ENCODE assay signal across 8 mouse cellular contexts in genomic region chr15:89140659-89141252, GRCm38 (mm10). TPM values are rescaled to one million over a fixed set of nuclear protein-coding genes. Genes with fewer than 3 reads are reported as not detected.
DNase-seq lines count a peak whose midpoint lies in the region; ATAC-seq and TF ChIP-seq lines count a peak whose summit lies in the region.

Gene Mapk12 (minus strand): TSS chr15:89140703.

- H3K4me1 ChIP-seq in ES-Bruce4 (ENCODE audit: control insufficient read depth, insufficient read depth, low read length) = no peaks in the 10 kb centered on the region
- H3K4me1 ChIP-seq in embryonic facial prominence, embryonic 14.5 days (ENCODE audit: control insufficient read depth, insufficient read depth, low read length) = peaks cover 7% of the 10 kb centered on the region; the same call in 1 of the 2 replicates
- peaks cover 24 to 25% of the 10 kb centered on the region in 2 experiments for H3K4me1 ChIP-seq in heart, embryonic 14.5 days (ENCODE audit: control insufficient read depth in 2 of 2, insufficient read depth in 2 of 2, low read length in 2 of 2)

- H3K9ac ChIP-seq in ES-Bruce4 (ENCODE audit: low read depth, poor library complexity, severe bottlenecking) = peak within 1 kb of the TSS; percentile 81
- H3K9ac ChIP-seq in embryonic facial prominence, embryonic 14.5 days (ENCODE audit: low read depth, low read length) = peak within 1 kb of the TSS; percentile 62
- H3K9ac ChIP-seq in heart, embryonic 14.5 days (ENCODE audit: low read length) = peak within 1 kb of the TSS; percentile 74

- peak within 1 kb of the TSS; percentile 71 for H3K4me3 ChIP-seq in ES-Bruce4 (ENCODE audit: low read depth, low read length)
- peak within 1 kb of the TSS; percentile 49 for H3K4me3 ChIP-seq in embryonic facial prominence, embryonic 14.5 days (ENCODE audit: low read depth, low read length)
- H3K4me3 ChIP-seq in heart, embryonic 14.5 days (ENCODE audit: control insufficient read depth in 1 of 2, insufficient read depth in 1 of 2, low read depth in 1 of 2, low read length in 2 of 2) = peak within 1 kb of the TSS; percentile 63 to 68

- H3K27me3 ChIP-seq in ES-Bruce4 (ENCODE audit: control insufficient read depth, insufficient read depth, low read length, poor library complexity, severe bottlenecking) = no peaks in the 10 kb centered on the region
- peaks cover 47% of the 10 kb centered on the region for H3K27me3 ChIP-seq in embryonic facial prominence, embryonic 14.5 days (replicated peaks; ENCODE audit: control insufficient read depth, insufficient read depth, low read length)
- peaks cover 33% of the 10 kb centered on the region for H3K27me3 ChIP-seq in heart, embryonic 14.5 days (ENCODE audit: control insufficient read depth, insufficient read depth, low read length)

- H3K27ac ChIP-seq in ES-Bruce4 (ENCODE audit: insufficient read depth, low read length) = peak within 1 kb of the TSS; percentile 55; the same call in 1 of the 2 replicates
- peak within 1 kb of the TSS; percentile 33 for H3K27ac ChIP-seq in embryonic facial prominence, embryonic 14.5 days (replicated peaks; ENCODE audit: low read depth, low read length)
- H3K27ac ChIP-seq in heart, embryonic 14.5 days (replicated peaks in 1 of 2; ENCODE audit: control insufficient read depth in 1 of 2, insufficient read depth in 1 of 2, low read depth in 2 of 2, low read length in 2 of 2) = no peak within 1 kb of the TSS

- no peaks in the 10 kb centered on the region for H3K36me3 ChIP-seq in ES-Bruce4 (ENCODE audit: control insufficient read depth, insufficient read depth, low read length, poor library complexity, severe bottlenecking)
- H3K36me3 ChIP-seq in embryonic facial prominence, embryonic 14.5 days (ENCODE audit: control insufficient read depth, insufficient read depth, low read length) = no peaks in the 10 kb centered on the region
- no peaks in the 10 kb centered on the region for H3K36me3 ChIP-seq in heart, embryonic 14.5 days (ENCODE audit: control insufficient read depth, insufficient read depth, low read length)

- H3K4me2 ChIP-seq in embryonic facial prominence, embryonic 14.5 days (ENCODE audit: low read depth, low read length) = peak within 1 kb of the TSS; percentile 93
- H3K4me2 ChIP-seq in heart, embryonic 14.5 days (ENCODE audit: low read length) = peak within 1 kb of the TSS; percentile 99

- WGBS in embryonic facial prominence, embryonic 14.5 days = 2% methylated on average over 21 of the region's 21 CpGs
- WGBS in heart, embryonic 14.5 days = 1% methylated on average over 19 of the region's 21 CpGs

- no peak for DNase-seq in adrenal gland, adult 8-10 months
- peak; percentile 51 for DNase-seq in embryonic facial prominence, embryonic 14.5 days (ENCODE audit: low spot score)
- peak; percentile 78 for DNase-seq in kidney, postnatal 10 days
- peak; percentile 66 to 81 for DNase-seq in lung, postnatal 4 days
- peak; percentile 55 for DNase-seq in yolk sac, embryonic 10.5 days (ENCODE audit: low spot score)
- no peak for DNase-seq in spleen, postnatal 14 days (ENCODE audit: low spot score in 2 of 2)

- peak; percentile 80 for ATAC-seq in embryonic facial prominence, embryonic 14.5 days (ENCODE audit: low read depth)
- ATAC-seq in heart, embryonic 14.5 days (ENCODE audit: insufficient number of reproducible peaks, insufficient read depth, low FRiP score, low read depth) = peak; percentile 70

- no peaks in the 10 kb centered on the region for H3K9me3 ChIP-seq in ES-Bruce4 (replicated peaks; ENCODE audit: control insufficient read depth, insufficient read depth, low read length, poor library complexity, severe bottlenecking)
- no peaks in the 10 kb centered on the region for H3K9me3 ChIP-seq in embryonic facial prominence, embryonic 14.5 days (ENCODE audit: control insufficient read depth, low read length)
- no peaks in the 10 kb centered on the region for H3K9me3 ChIP-seq in heart, embryonic 14.5 days (ENCODE audit: control insufficient read depth, low read length)

- no peak for TF ChIP-seq EP300 in ES-Bruce4 (IDR thresholded peaks at IDR 0.05; ENCODE audit: insufficient read depth, low read depth, low read length)

- no peak for TF ChIP-seq CTCF in ES-Bruce4 (IDR thresholded peaks at IDR 0.05; ENCODE audit: low read depth, low read length)

- no peak for TF ChIP-seq POLR2A in ES-Bruce4 (IDR thresholded peaks at IDR 0.05; ENCODE audit: insufficient read depth, low read length)

RNA-seq across cellular contexts. Expression of gene Mapk12, which starts in this region (rescaled TPM):
- 33.2 and 38.2 TPM in 2 replicates for polyA plus RNA-seq in ES-Bruce4 (2011; ENCODE audit: insufficient read depth, insufficient read length, low read depth, missing spikeins)
- total RNA-seq in adrenal gland, adult 8-10 months (2022) = 10 to 100 TPM; 10.5 to 22.7 (median 14.3) TPM
- 13.6 and 14.2 TPM in 2 replicates for polyA plus RNA-seq in embryonic facial prominence, embryonic 14.5 days (2014; fragmentation: Nextera tagmentation; extraction: Ambion mirVana)
- polyA plus RNA-seq in heart, embryonic 14.5 days (2014; fragmentation: Nextera tagmentation; extraction: Ambion mirVana) = 21.0 and 23.0 TPM in 2 replicates

Comparison
In these comparisons a context has a peak if more than half of its experiments do, and no peak if none do; other contexts are left out.
1. H3K27ac ChIP-seq: peak in ES-Bruce4 (single experiment) and embryonic facial prominence, embryonic 14.5 days (single experiment); none in heart, embryonic 14.5 days (0 of 2).
2. DNase-seq: peak in embryonic facial prominence, embryonic 14.5 days (single experiment), kidney, postnatal 10 days (single experiment), lung, postnatal 4 days (2 of 2) and yolk sac, embryonic 10.5 days (single experiment); none in adrenal gland, adult 8-10 months (single experiment) and spleen, postnatal 14 days (0 of 2).
3. Peak in every context shown above with its lines, with median percentiles within 50 percentile points of each other: H3K4me3 ChIP-seq and H3K9ac ChIP-seq.